Mouse (Mus musculus) midbrain, embryonic 14.5 days (tissue): ENCODE measurements around the gene Hspd1. TPM values are rescaled to one million over a fixed set of nuclear protein-coding genes. Genes with fewer than 3 reads are reported as not detected.

Source experiments
- ATAC-seq: fragments of 200-750 bp; cut with Nextera tagmentation; 2 replicates; pipeline ENCODE4 v1.8.0; 2017; ENCODE audit warnings: moderate number of reproducible peaks, moderate library complexity; ENCODE audit not compliant: low FRiP score, low TSS enrichment
- DNase-seq: peaks from one replicate; pipeline ENCODE4 v3.0.0-alpha.2; 2015
- H3K27ac ChIP-seq: fragments of 300-500 bp; sonication (generic); replicated peaks from 2 replicates; pipeline ENCODE4 v1.5.1; 2014; ENCODE audit warnings: mild to moderate bottlenecking, low read depth, low read length, moderate library complexity
- H3K27me3 ChIP-seq: fragments of 300-500 bp; sonication (generic); 2 replicates; pipeline ENCODE4 v1.6.1; 2014; ENCODE audit warnings: low read length, control low read depth, mixed read lengths; ENCODE audit not compliant: control insufficient read depth, insufficient read depth
- H3K36me3 ChIP-seq: fragments of 300-500 bp; sonication (generic); 2 replicates; pipeline ENCODE4 v1.6.1; 2014; ENCODE audit warnings: low read length, control low read depth; ENCODE audit not compliant: control insufficient read depth, insufficient read depth
- H3K4me1 ChIP-seq: fragments of 300-500 bp; sonication (generic); 2 replicates; pipeline ENCODE4 v1.6.1; 2014; ENCODE audit warnings: mild to moderate bottlenecking, antibody characterized with exemption, low read length, control low read depth; ENCODE audit not compliant: control insufficient read depth, insufficient read depth
- H3K4me2 ChIP-seq: fragments of 300-500 bp; sonication (generic); 2 replicates; pipeline ENCODE4 v1.6.1; 2014; ENCODE audit warnings: mild to moderate bottlenecking, low read length, moderate library complexity
- H3K4me3 ChIP-seq: fragments of 300-500 bp; sonication (generic); replicated peaks from 2 replicates; pipeline ENCODE4 v1.5.1; 2014; ENCODE audit warnings: low read depth, low read length
- H3K9ac ChIP-seq: fragments of 300-500 bp; sonication (generic); replicated peaks from 2 replicates; pipeline ENCODE4 v1.6.1; 2014; ENCODE audit warnings: mild to moderate bottlenecking, low read length, moderate library complexity
- H3K9me3 ChIP-seq: fragments of 300-500 bp; sonication (generic); 2 replicates; pipeline ENCODE4 v1.6.1; 2016; ENCODE audit warnings: low read length, control low read depth, mixed read lengths; ENCODE audit not compliant: control insufficient read depth
- WGBS: fragments of 180-500 bp; shearing (Covaris S2); extraction: QIAGEN DNeasy Blood & Tissue Kit; methylation state at CpG from one replicate; pipeline ENCODE4 v1.1.7; 2014; 5-methylcytosine and 5-hydroxymethylcytosine counted together
- polyA plus RNA-seq: library from polyadenylated mRNA; unstranded; fragments of >200 nt; fragmentation: Nextera tagmentation; extraction: Ambion mirVana; gene quantifications from 2 replicates; pipeline ENCODE4 v1.2.1, GENCODE M21; 2014

Hspd1 gene
- polyA plus RNA-seq, 1 experiment from 2014 or later, result 232 TPM

- no peak overlapping the region for H3K27ac ChIP-seq
- 0 out of 2 replicates have a peak, but pooled peaks cover 3% of the 10 kb centered on the region for H3K4me1 ChIP-seq
- DNase-seq (no peak), ATAC-seq (no peak)
- H3K9ac ChIP-seq, result no peak overlapping the region
- no peaks in the 10 kb centered on the region for H3K9me3 ChIP-seq
- 83% methylated on average over 2 of the region's 2 CpGs for WGBS
- H3K36me3 ChIP-seq, result peaks cover 30% of the 10 kb centered on the region
- no peaks in the 10 kb centered on the region for H3K27me3 ChIP-seq
- H3K4me2 ChIP-seq, result no peak overlapping the region
- no peak overlapping the region for H3K4me3 ChIP-seq
These were observed 4.0 kb upstream of the Hspd1 start for GRCm38 (mm10) chr1:55092056-55092455.

GRCm38 (mm10) chr1:55089498-55090064, 1.5 kb upstream of the Hspd1 start:
- Histone ChIP-seq H3K4me1 (peaks cover 19% of the 10 kb centered on the region), H3K9me3 (no peaks in the 10 kb centered on the region), H3K9ac (no peak overlapping the region), H3K27me3 (no peaks in the 10 kb centered on the region), H3K4me2 (peak overlapping the region; percentile 85), H3K4me3 (peak overlapping the region; percentile 92; the same call in 1 of the 2 replicates), H3K36me3 (peaks cover 39% of the 10 kb centered on the region), H3K27ac (no peak overlapping the region)
- DNase-seq, result no peak
- ATAC-seq, result no peak
- 90% methylated on average over 5 of the region's 5 CpGs for WGBS

GRCm38 (mm10) chr1:55088611-55089497, 811 bp upstream of the Hspd1 start:
- Histone ChIP-seq H3K4me1 (peaks cover 19% of the 10 kb centered on the region), H3K36me3 (peaks cover 44% of the 10 kb centered on the region), H3K27ac (peak overlapping the region; percentile 94), H3K4me2 (peak overlapping the region; percentile 85), H3K4me3 (peak overlapping the region; percentile 92), H3K9ac (peak overlapping the region; percentile 84), H3K9me3 (no peaks in the 10 kb centered on the region), H3K27me3 (no peaks in the 10 kb centered on the region)
- ATAC-seq (no peak), DNase-seq (no peak)
- WGBS, result 10% methylated on average over 16 of the region's 16 CpGs

DNA sequence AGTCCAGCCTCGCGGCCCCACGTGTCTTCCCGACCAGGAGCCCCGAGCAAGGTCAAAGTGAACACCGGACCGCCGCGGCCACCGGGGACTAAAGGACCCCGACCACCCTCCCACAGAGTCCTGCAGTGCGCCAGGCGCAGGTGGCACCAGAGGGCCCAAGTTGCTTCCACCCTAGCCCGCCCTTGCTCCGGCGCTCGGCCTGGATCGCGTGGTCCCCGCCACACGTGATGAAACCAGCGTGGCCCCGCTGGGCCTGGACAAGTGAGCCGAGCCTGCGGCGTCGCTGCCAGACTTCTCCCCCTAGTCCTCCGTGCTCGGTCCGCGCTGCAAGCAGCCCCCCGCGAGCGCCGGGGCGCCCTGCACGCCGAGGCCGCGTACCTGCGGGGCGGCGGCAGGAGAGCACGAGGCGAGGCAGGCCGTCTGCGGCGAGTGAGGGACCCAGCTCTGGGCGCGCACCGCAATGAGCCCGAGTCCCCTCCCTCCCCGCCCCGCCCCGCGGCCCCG, 590 bp downstream of the Hspd1 start:
- H3K4me2 ChIP-seq, result peak overlapping the region; percentile 94
- no peak for DNase-seq
- H3K36me3 ChIP-seq, result peaks cover 49% of the 10 kb centered on the region
- under 1% methylated on average over 49 of the region's 57 CpGs for WGBS
- no peaks in the 10 kb centered on the region for H3K27me3 ChIP-seq
- H3K9me3 ChIP-seq, result no peaks in the 10 kb centered on the region
- peak overlapping the region; percentile 84 for H3K9ac ChIP-seq
- H3K27ac ChIP-seq, result peak overlapping the region; percentile 94
- H3K4me1 ChIP-seq, result peaks cover 19% of the 10 kb centered on the region
- peak; percentile 65 for ATAC-seq
- peak overlapping the region; percentile 92 for H3K4me3 ChIP-seq

DNA sequence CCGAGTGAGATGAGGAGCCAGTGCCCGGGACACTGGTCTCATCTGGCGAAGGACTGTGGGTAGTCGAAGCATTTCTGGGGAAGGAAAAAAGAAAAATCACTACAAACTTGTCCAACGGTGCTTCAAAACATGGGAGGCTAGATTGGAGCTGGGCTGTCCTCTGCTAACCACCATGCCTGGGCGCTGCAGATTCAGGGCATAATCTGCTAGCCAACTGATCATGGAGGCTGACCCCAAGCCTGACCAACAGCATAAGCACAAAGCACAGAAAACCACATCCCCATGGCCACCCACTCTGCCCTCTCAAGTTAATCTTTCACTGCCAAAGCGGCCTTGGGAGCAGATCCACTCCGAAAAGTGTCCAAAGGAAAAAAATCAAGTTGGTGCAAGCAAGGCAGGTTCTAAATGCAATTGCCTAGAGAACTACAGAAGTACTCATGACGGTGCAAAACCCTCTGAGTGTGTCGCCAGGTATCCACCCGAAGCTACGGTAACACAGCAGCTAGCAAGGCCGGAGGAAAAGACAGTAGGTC, 1.1 kb downstream of the Hspd1 start:
- H3K4me1 ChIP-seq, result peaks cover 19% of the 10 kb centered on the region
- ATAC-seq, result no peak
- WGBS, result 2% methylated on average over 13 of the region's 13 CpGs
- H3K27ac ChIP-seq, result peak overlapping the region; percentile 94
- peak overlapping the region; percentile 94 for H3K4me2 ChIP-seq
- peak overlapping the region; percentile 84 for H3K9ac ChIP-seq
- H3K36me3 ChIP-seq, result peaks cover 50% of the 10 kb centered on the region
- H3K9me3 ChIP-seq, result no peaks in the 10 kb centered on the region
- no peaks in the 10 kb centered on the region for H3K27me3 ChIP-seq
- DNase-seq, result peak; percentile 47
- H3K4me3 ChIP-seq, result peak overlapping the region; percentile 92

- H3K4me2 ChIP-seq, result peak overlapping the region; percentile 94
- 63% methylated on average over 7 of the region's 7 CpGs for WGBS
- H3K9me3 ChIP-seq, result no peaks in the 10 kb centered on the region
- no peak overlapping the region for H3K9ac ChIP-seq
- ATAC-seq (no peak), DNase-seq (no peak)
- peaks cover 19% of the 10 kb centered on the region for H3K4me1 ChIP-seq
- no peak overlapping the region for H3K27ac ChIP-seq
- H3K27me3 ChIP-seq, result no peaks in the 10 kb centered on the region
- peaks cover 51% of the 10 kb centered on the region for H3K36me3 ChIP-seq
- H3K4me3 ChIP-seq, result peak overlapping the region; percentile 92
These were observed 2.2 kb downstream of the Hspd1 start for GRCm38 (mm10) chr1:55085781-55086366.

- H3K36me3 ChIP-seq, result peaks cover 81% of the 10 kb centered on the region
These were observed 5.9 kb downstream of the Hspd1 start for GRCm38 (mm10) chr1:55082106-55082505.

DNA sequence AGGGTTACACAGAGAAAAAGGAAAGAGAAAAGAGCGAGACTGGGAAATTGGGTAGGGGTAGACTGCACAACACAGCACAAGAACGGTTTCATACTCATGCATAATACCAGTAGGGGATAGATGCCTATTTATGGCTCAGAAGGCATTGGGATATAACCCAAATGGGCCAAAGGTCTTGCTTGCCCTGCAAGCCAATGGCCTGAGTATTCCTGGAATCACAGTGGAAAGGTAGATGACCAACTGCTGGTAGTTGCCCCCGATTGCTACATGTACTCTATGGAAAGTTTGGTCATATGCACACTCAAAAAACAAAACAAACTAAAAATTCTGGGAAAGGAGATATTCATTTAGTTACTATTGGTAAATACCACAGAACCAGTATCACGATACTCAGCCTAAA, 8.4 kb downstream of the Hspd1 start:
- H3K4me1 ChIP-seq, result no peaks in the 10 kb centered on the region
- no peaks in the 10 kb centered on the region for H3K9me3 ChIP-seq
- H3K27me3 ChIP-seq, result no peaks in the 10 kb centered on the region
- DNase-seq (no peak), ATAC-seq (no peak)
- no peak overlapping the region for H3K27ac ChIP-seq
- H3K4me3 ChIP-seq, result no peak overlapping the region
- H3K36me3 ChIP-seq, result peaks cover 82% of the 10 kb centered on the region
- WGBS, result 95% methylated on average over 4 of the region's 4 CpGs
- H3K4me2 ChIP-seq, result no peak overlapping the region
- no peak overlapping the region for H3K9ac ChIP-seq

More at GRCm38 (mm10) chr1:55082106-55082505, 5.9 kb downstream of the Hspd1 start:
- peaks cover 16% of the 10 kb centered on the region for H3K4me1 ChIP-seq
- ATAC-seq (no peak), DNase-seq (peak; percentile 6)
- no peaks in the 10 kb centered on the region for H3K9me3 ChIP-seq
- H3K27ac ChIP-seq, result no peak overlapping the region
- H3K27me3 ChIP-seq, result no peaks in the 10 kb centered on the region
- no peak overlapping the region for H3K9ac ChIP-seq
- 86% methylated on average over 1 of the region's 1 CpGs for WGBS
- H3K4me2 ChIP-seq, result no peak overlapping the region
- no peak overlapping the region for H3K4me3 ChIP-seq
